Mouse (Mus musculus) stomach, postnatal 0 days (tissue): ENCODE results near the gene Eps8l2. TPM values are rescaled to one million over a fixed set of nuclear protein-coding genes. Genes with fewer than 3 reads are reported as not detected.

Experiments
- ATAC-seq: fragments of 200-750 bp; cut with Nextera tagmentation; 2 replicates; pipeline ENCODE4 v1.8.0; 2017; ENCODE audit not compliant: low FRiP score, low TSS enrichment
- DNase-seq: peaks from one replicate; pipeline ENCODE4 v3.0.0-alpha.2; 2016; ENCODE audit warnings: low spot score
- H3K27ac ChIP-seq: fragments of 300-500 bp; sonication (generic); replicated peaks from 2 replicates; pipeline ENCODE4 v1.5.1; 2014; ENCODE audit warnings: mild to moderate bottlenecking, control low read depth
- H3K27me3 ChIP-seq: fragments of 300-500 bp; sonication (generic); 2 replicates; pipeline ENCODE4 v1.6.1; 2014; ENCODE audit warnings: low read length; ENCODE audit not compliant: control insufficient read depth, insufficient read depth
- H3K36me3 ChIP-seq: fragments of 300-500 bp; sonication (generic); 2 replicates; pipeline ENCODE4 v1.6.1; 2014; ENCODE audit warnings: low read length, mixed read lengths; ENCODE audit not compliant: control insufficient read depth, insufficient read depth
- H3K4me1 ChIP-seq: fragments of 300-500 bp; sonication (generic); replicated peaks from 2 replicates; pipeline ENCODE4 v1.6.1; 2014; ENCODE audit warnings: antibody characterized with exemption; ENCODE audit not compliant: control insufficient read depth, insufficient read depth
- H3K4me2 ChIP-seq: fragments of 300-500 bp; sonication (generic); replicated peaks from 2 replicates; pipeline ENCODE4 v1.6.1; 2014; ENCODE audit warnings: low read depth, mild to moderate bottlenecking, control low read depth, moderate library complexity
- H3K4me3 ChIP-seq: fragments of 300-500 bp; sonication (generic); 2 replicates; pipeline ENCODE4 v1.5.1; 2014; ENCODE audit warnings: low read depth, low read length, control low read depth
- H3K9ac ChIP-seq: fragments of 300-500 bp; sonication (generic); 2 replicates; pipeline ENCODE4 v1.6.1; 2014; ENCODE audit warnings: mild to moderate bottlenecking, low read length, control low read depth, mixed read lengths
- H3K9me3 ChIP-seq: fragments of 300-500 bp; sonication (generic); 2 replicates; pipeline ENCODE4 v1.6.1; 2016; ENCODE audit warnings: low read length; ENCODE audit not compliant: control insufficient read depth
- CTCF ChIP-seq: IDR thresholded peaks from 2 replicates; pipeline ENCODE4 v1.5.1; 2016; ENCODE audit warnings: antibody characterized with exemption, low read depth, mild to moderate bottlenecking, moderate library complexity
- EP300 ChIP-seq: optimal IDR thresholded peaks from 2 replicates; pipeline ENCODE3; 2016; ENCODE audit warnings: antibody characterized with exemption
- WGBS: fragments of 180-500 bp; shearing (Covaris S2); extraction: QIAGEN DNeasy Blood & Tissue Kit; methylation state at CpG from one replicate; pipeline ENCODE4 v1.1.7; 2014; 5-methylcytosine and 5-hydroxymethylcytosine counted together
- polyA plus RNA-seq: library from polyadenylated mRNA; unstranded; fragments of >200 nt; fragmentation: Nextera tagmentation; extraction: Ambion mirVana; gene quantifications from 2 replicates; pipeline ENCODE4 v1.2.1, GENCODE M21; 2015

Gene Eps8l2
- polyA plus RNA-seq, 1 experiment from 2014 or later = 86.1 TPM

DNA sequence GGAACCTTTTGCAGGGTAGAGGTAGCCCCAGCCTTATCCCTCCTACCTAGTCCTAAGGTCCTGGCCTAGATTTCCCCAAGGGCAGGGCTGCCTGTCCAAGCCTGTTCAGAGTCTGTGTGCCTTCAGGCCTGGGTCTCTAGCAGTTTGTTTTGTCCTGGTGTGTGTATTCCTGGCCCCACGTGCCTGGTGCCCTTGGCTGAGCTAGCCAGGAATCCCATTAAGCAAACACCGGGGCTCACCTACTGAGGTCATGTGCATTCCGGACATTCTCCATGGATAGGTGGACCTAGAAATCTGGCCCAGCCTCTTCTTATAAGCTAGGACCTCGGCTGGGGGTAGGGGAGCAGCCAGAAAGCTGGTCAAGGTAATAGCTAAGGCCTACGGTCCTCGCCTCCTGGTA lies 1.8 kb downstream of the Eps8l2 start:
- no peaks in the 10 kb centered on the region for H3K4me1 ChIP-seq
- no peaks in the 10 kb centered on the region for H3K9me3 ChIP-seq
- H3K4me2 ChIP-seq = peak overlapping the region; percentile 55
- H3K27ac ChIP-seq = peak overlapping the region; percentile 92
- DNase-seq (peak; percentile 75), ATAC-seq (peak; percentile 47)
- H3K9ac ChIP-seq = peak overlapping the region; percentile 76
- 57% methylated on average over 6 of the region's 6 CpGs for WGBS
- no peaks in the 10 kb centered on the region for H3K27me3 ChIP-seq
- H3K36me3 ChIP-seq = no peaks in the 10 kb centered on the region
- TF ChIP-seq CTCF (no peak), EP300 (no peak)
- H3K4me3 ChIP-seq = peak overlapping the region; percentile 45; the same call in 1 of the 2 replicates

DNA sequence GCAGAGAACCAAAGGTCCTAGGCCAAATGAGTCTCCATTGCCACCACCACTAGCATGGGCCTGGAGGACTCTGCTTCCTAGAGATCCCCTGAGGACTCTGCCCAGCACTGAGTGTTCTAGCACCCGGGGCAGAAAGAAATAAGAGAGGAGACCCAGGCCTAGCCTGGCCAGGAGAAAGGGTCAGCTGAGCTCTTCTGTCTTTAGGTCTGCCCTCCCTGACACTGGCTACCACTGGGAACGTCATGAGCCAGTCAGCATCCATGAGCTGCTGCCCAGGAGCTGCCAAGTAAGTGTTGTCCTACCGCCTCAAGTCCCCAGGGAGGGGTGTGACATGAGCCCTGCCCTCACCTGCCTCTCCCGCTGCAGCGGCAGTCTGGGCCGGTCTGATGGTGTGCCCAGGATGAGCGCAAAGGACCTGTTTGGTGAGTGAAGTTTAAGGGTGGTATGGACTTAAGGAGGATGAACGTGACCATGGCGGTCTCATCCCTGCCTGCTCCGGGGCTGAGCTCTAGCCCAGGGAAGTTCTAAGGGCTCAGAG lies 3.1 kb downstream of the Eps8l2 start:
- TF ChIP-seq CTCF (no peak), EP300 (no peak)
- H3K9me3 ChIP-seq = no peaks in the 10 kb centered on the region
- 64% methylated on average over 10 of the region's 10 CpGs for WGBS
- H3K4me2 ChIP-seq = no peak overlapping the region
- H3K4me3 ChIP-seq = no peak overlapping the region
- ATAC-seq (no peak), DNase-seq (peak; percentile 52)
- H3K27ac ChIP-seq = 0 out of 2 replicates have a peak overlapping the region, but pooled peaks have one; percentile 20
- no peaks in the 10 kb centered on the region for H3K36me3 ChIP-seq
- no peaks in the 10 kb centered on the region for H3K4me1 ChIP-seq
- no peaks in the 10 kb centered on the region for H3K27me3 ChIP-seq
- no peak overlapping the region for H3K9ac ChIP-seq

- Histone ChIP-seq H3K4me1 (no peaks in the 10 kb centered on the region), H3K4me3 (no peak overlapping the region), H3K27ac (0 out of 2 replicates have a peak overlapping the region, but pooled peaks have one; percentile 30), H3K36me3 (no peaks in the 10 kb centered on the region), H3K4me2 (no peak overlapping the region), H3K9me3 (no peaks in the 10 kb centered on the region), H3K27me3 (no peaks in the 10 kb centered on the region), H3K9ac (no peak overlapping the region)
- WGBS = 82% methylated on average over 2 of the region's 2 CpGs
- DNase-seq = no peak
- TF ChIP-seq CTCF (no peak), EP300 (no peak)
- no peak for ATAC-seq
Observed at GRCm38 (mm10) chr7:141343230-141343629, 4.5 kb downstream of the Eps8l2 start.

DNA sequence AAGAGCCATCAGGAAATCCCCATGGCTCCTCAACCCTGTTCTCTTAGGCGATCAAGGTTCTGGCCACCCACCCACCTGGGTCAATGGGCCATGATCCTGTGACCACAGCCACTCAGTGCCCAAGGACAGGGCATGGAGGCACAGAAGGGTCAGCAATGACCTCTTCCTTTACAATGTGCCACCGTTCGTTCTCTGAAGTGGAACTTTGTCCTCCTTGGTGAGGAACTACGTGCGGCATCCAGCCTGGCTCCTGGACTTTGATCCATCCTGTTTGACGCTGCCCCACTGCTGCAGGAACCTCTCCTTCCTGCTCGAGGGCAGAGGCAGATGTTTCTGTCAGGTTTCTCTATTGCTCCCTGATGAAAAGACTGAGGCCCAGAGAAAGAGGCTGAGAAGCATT lies 5.0 kb downstream of the Eps8l2 start:
- H3K4me3 ChIP-seq = no peak overlapping the region
- no peaks in the 10 kb centered on the region for H3K36me3 ChIP-seq
- no peak overlapping the region for H3K9ac ChIP-seq
- WGBS = 60% methylated on average over 7 of the region's 7 CpGs
- DNase-seq = peak; percentile 74
- no peaks in the 10 kb centered on the region for H3K27me3 ChIP-seq
- no peak overlapping the region for H3K4me2 ChIP-seq
- H3K4me1 ChIP-seq = no peaks in the 10 kb centered on the region
- TF ChIP-seq EP300 = no peak
- TF ChIP-seq CTCF = no peak
- no peaks in the 10 kb centered on the region for H3K9me3 ChIP-seq
- peak overlapping the region; percentile 30; the same call in 1 of the 2 replicates for H3K27ac ChIP-seq
- peak; percentile 22 for ATAC-seq

DNA sequence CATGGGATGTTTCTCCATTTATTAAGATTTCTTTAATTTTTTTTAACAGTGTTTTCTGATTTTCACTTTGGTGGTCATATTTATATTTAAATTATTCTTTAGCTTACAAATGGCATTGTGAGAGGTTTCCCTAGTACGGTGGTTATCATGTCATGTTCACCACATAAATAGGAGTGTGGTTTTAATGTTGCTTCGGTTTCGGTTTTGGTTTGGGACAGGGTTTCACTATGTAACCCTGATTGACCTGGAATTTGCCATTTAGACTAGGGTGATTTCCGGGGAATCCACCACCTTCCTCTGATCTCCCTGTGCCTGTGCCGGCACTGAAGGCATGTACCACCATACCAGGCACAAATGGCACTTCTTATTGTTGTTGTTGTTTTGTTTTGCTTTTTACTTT lies 6.1 kb downstream of the Eps8l2 start:
- H3K4me2 ChIP-seq = no peak overlapping the region
- H3K36me3 ChIP-seq = no peaks in the 10 kb centered on the region
- H3K27ac ChIP-seq = no peak overlapping the region
- H3K9ac ChIP-seq = no peak overlapping the region
- TF ChIP-seq EP300 = no peak
- TF ChIP-seq CTCF = no peak
- H3K4me3 ChIP-seq = no peak overlapping the region
- ATAC-seq (no peak), DNase-seq (no peak)
- no peaks in the 10 kb centered on the region for H3K27me3 ChIP-seq
- 85% methylated on average over 5 of the region's 5 CpGs for WGBS
- H3K9me3 ChIP-seq = no peaks in the 10 kb centered on the region
- H3K4me1 ChIP-seq = no peaks in the 10 kb centered on the region

GRCm38 (mm10) chr7:141351061-141351460 lies 12.4 kb downstream of the Eps8l2 start:
- no peaks in the 10 kb centered on the region for H3K9me3 ChIP-seq
- no peak overlapping the region for H3K4me2 ChIP-seq
- TF ChIP-seq EP300 (no peak), CTCF (no peak)
- ATAC-seq = peak; percentile 84
- no peak overlapping the region for H3K9ac ChIP-seq
- no peaks in the 10 kb centered on the region for H3K27me3 ChIP-seq
- peak; percentile 79 for DNase-seq
- peak overlapping the region; percentile 37; the same call in 1 of the 2 replicates for H3K27ac ChIP-seq
- no peaks in the 10 kb centered on the region for H3K4me1 ChIP-seq
- no peak overlapping the region for H3K4me3 ChIP-seq
- H3K36me3 ChIP-seq = no peaks in the 10 kb centered on the region
- 50% methylated on average over 6 of the region's 6 CpGs for WGBS
